Mouse (Mus musculus) embryonic fibroblast, embryonic 13.5 days (primary cell): Measurements from ENCODE around the gene Mast3.

ENCODE experiments used
- CTCF ChIP-seq: IDR thresholded peaks from 2 replicates; pipeline ENCODE4 v1.5.1; 2011; ENCODE audit warnings: mild to moderate bottlenecking, control low read depth, low read length, moderate library complexity, borderline replicate concordance; ENCODE audit not compliant: insufficient read depth
- POLR2A ChIP-seq: IDR thresholded peaks from 2 replicates; pipeline ENCODE4 v1.6.1; 2011; ENCODE audit warnings: low read depth, mild to moderate bottlenecking, control low read depth, low read length, moderate library complexity

GRCm38 (mm10) chr8:70780093-70780492 is 24.8 kb downstream of the Mast3 start:
- TF ChIP-seq POLR2A (no peak), CTCF (no peak)
